Mouse (Mus musculus) testis, adult 2 months (tissue): ENCODE data around the gene Coq6. TPM values are rescaled to one million over a fixed set of nuclear protein-coding genes. Genes with fewer than 3 reads are reported as not detected.

Experiments used
- H3K27ac ChIP-seq: fragments of 200-500 bp; 2 replicates; pipeline ENCODE4 v1.5.1; 2012; ENCODE audit warnings: low read depth, low read length; ENCODE audit not compliant: control insufficient read depth, insufficient read depth
- H3K27me3 ChIP-seq: fragments of 200-500 bp; 2 replicates; pipeline ENCODE4 v1.6.1; 2012; ENCODE audit warnings: mild to moderate bottlenecking, low read length, moderate library complexity; ENCODE audit not compliant: control insufficient read depth, insufficient read depth
- H3K36me3 ChIP-seq: fragments of 200-500 bp; 2 replicates; pipeline ENCODE4 v1.6.1; 2012; ENCODE audit warnings: mild to moderate bottlenecking, low read length; ENCODE audit not compliant: control insufficient read depth, insufficient read depth
- H3K4me1 ChIP-seq: fragments of 200-500 bp; 2 replicates; pipeline ENCODE4 v1.6.1; 2012; ENCODE audit warnings: low read length; ENCODE audit not compliant: control insufficient read depth, insufficient read depth
- H3K4me3 ChIP-seq: fragments of 200-500 bp; 2 replicates; pipeline ENCODE4 v1.5.1; 2012; ENCODE audit warnings: low read depth, mild to moderate bottlenecking, low read length, moderate library complexity, mixed read lengths; ENCODE audit not compliant: control insufficient read depth
- CTCF ChIP-seq: fragments of 200-500 bp; IDR thresholded peaks from 2 replicates; pipeline ENCODE4 v1.5.1; 2012; ENCODE audit warnings: low read depth, mild to moderate bottlenecking, inconsistent platforms, low read length, moderate library complexity; ENCODE audit not compliant: control insufficient read depth, insufficient read depth, insufficient replicate concordance
- POLR2A ChIP-seq: fragments of 200-500 bp; IDR thresholded peaks from 2 replicates; pipeline ENCODE4 v1.6.1; 2012; ENCODE audit warnings: low read depth, mild to moderate bottlenecking, inconsistent platforms, low read length, moderate library complexity; ENCODE audit not compliant: control insufficient read depth
- polyA plus RNA-seq: library from polyadenylated mRNA; depleted of rRNA; stranded (reverse); fragments of >200 nt; gene quantifications from 2 replicates; pipeline ENCODE4 v1.2.3, GENCODE M21; 2012

Gene Coq6
- polyA plus RNA-seq, 1 experiment: 41.7 TPM

- Histone ChIP-seq H3K27me3 (no peaks in the 10 kb centered on the region), H3K27ac (no peak overlapping the region), H3K4me1 (no peaks in the 10 kb centered on the region), H3K36me3 (no peaks in the 10 kb centered on the region; the same call in 1 of the 2 replicates), H3K4me3 (no peak overlapping the region)
- TF ChIP-seq POLR2A: no peak
- no peak for TF ChIP-seq CTCF
These were observed 35.7 kb downstream of the Coq6 start for GRCm38 (mm10) chr12:84396947-84397679.

DNA sequence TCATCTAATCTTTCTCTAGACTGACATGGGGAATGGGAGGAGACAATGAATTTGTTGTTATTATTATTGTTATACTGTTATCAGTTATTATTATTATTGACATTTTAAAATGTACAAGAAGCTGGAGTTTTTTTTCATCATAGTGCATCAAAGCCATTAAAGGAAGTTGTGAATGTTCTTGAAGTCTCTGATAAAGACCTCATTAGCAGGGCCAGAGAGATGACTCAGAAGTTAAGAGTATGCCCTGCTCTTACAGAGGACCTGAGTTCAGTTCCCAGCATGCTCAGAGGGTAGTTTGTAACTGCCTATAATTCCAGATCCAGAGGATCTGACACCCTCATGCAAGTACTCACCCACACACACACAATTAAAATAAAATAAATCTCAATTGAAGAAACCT, 36.2 kb downstream of the Coq6 start:
- TF ChIP-seq CTCF (no peak), POLR2A (no peak)
- Histone ChIP-seq H3K27ac (no peak overlapping the region), H3K4me1 (no peaks in the 10 kb centered on the region), H3K36me3 (no peaks in the 10 kb centered on the region; the same call in 1 of the 2 replicates), H3K27me3 (no peaks in the 10 kb centered on the region), H3K4me3 (no peak overlapping the region)

DNA sequence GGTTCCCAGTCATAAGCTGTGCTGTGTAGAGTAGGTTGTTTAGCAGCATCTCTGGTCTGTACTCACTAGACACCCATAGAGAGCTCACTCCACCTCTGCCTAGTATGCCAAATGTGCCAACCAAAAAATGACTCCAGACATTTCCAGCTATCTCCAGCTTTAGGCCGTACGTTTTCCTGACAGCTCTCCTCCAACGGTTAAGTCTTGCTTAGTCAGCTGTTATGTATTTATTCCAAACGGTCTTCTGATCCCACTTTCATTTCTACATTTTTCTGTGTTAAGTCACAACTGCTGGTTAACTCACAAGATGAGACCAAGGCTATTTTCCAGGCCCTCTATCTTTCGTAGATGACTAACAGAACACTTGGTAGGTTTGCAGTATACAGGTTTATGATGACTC, 37.2 kb downstream of the Coq6 start:
- Histone ChIP-seq H3K36me3 (no peaks in the 10 kb centered on the region; the same call in 1 of the 2 replicates), H3K27ac (peak overlapping the region; percentile 2; the same call in 1 of the 2 replicates), H3K4me3 (no peak overlapping the region), H3K27me3 (no peaks in the 10 kb centered on the region), H3K4me1 (no peaks in the 10 kb centered on the region)
- no peak for TF ChIP-seq CTCF
- TF ChIP-seq POLR2A: no peak

DNA sequence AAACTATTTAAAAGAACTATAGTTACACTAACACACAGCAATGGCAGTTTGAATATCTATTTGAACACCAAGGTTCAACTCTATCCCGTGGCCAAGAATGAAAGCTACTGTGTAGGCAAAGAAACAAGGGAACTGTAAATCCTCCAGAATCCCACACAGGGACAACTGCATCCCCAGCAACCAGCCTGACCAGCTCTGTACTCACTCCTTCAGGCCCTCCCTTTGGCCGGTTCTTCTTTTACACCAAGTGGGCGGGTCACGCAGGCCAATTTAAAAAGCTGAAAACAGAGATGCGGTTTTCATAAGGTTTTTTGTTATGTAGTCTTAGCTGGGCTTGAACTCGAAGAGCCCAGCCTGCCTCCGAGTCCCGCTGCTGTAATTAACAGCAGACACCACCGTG, 37.7 kb downstream of the Coq6 start:
- H3K27ac ChIP-seq: no peak overlapping the region; the same call in 1 of the 2 replicates
- no peak overlapping the region for H3K4me3 ChIP-seq
- H3K27me3 ChIP-seq: no peaks in the 10 kb centered on the region
- H3K4me1 ChIP-seq: no peaks in the 10 kb centered on the region
- TF ChIP-seq CTCF: no peak
- TF ChIP-seq POLR2A: no peak
- no peaks in the 10 kb centered on the region for H3K36me3 ChIP-seq

- Histone ChIP-seq H3K27me3 (no peaks in the 10 kb centered on the region), H3K36me3 (no peaks in the 10 kb centered on the region)
- no peak for TF ChIP-seq POLR2A
- no peak for TF ChIP-seq CTCF
These were observed 38.2 kb downstream of the Coq6 start for GRCm38 (mm10) chr12:84399663-84400062.

DNA sequence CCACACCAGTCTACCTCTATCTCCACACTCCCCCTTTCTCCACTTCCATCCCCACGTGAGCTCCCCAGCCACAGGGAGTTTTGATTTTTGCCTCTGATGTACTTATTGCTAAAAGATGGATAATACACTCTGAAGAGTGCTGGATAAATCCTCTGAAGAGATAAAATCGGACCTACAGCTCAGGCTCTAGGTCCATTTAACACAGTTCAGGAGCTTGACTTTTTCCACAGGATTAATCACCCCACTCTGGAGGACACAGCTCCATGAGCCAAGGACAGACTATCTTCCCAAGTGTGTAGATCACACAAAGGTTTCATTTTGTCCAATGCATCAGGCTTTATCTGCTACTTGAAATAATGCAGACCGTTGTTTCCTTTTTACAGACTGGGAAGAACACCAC, 38.6 kb downstream of the Coq6 start:
- TF ChIP-seq POLR2A: no peak
- TF ChIP-seq CTCF: no peak
- no peaks in the 10 kb centered on the region for H3K4me1 ChIP-seq
- no peak overlapping the region for H3K4me3 ChIP-seq
- H3K27me3 ChIP-seq: no peaks in the 10 kb centered on the region
- H3K36me3 ChIP-seq: no peaks in the 10 kb centered on the region
- peak overlapping the region; percentile 69 for H3K27ac ChIP-seq

More at GRCm38 (mm10) chr12:84399663-84400062, 38.2 kb downstream of the Coq6 start:
- Histone ChIP-seq H3K27ac (peak overlapping the region; percentile 69), H3K4me3 (no peak overlapping the region), H3K4me1 (no peaks in the 10 kb centered on the region)

GRCm38 (mm10) chr12:84400653-84401052, 39.2 kb downstream of the Coq6 start:
- Histone ChIP-seq H3K27ac (peak overlapping the region; percentile 50), H3K4me3 (no peak overlapping the region), H3K27me3 (no peaks in the 10 kb centered on the region), H3K4me1 (no peaks in the 10 kb centered on the region), H3K36me3 (no peaks in the 10 kb centered on the region)
- TF ChIP-seq CTCF: no peak
- no peak for TF ChIP-seq POLR2A
